Mouse (Mus musculus): Measurements from ENCODE around the gene Ldlr. TPM values are rescaled to one million over a fixed set of nuclear protein-coding genes. Genes with fewer than 3 reads are reported as not detected.
"Not testable (repeated sequence)": the region's sequence is repeated elsewhere in the genome, so short reads cannot be mapped to it uniquely, and the experiment has no call there.

Ldlr gene
- polyA plus RNA-seq, 1 experiment from 2014 or later, result 14.7 TPM

- 92% methylated on average over 4 of the region's 4 CpGs for WGBS
- Histone ChIP-seq H3K9ac (replicated peaks; ENCODE audit: low read length) (no peak overlapping the region), H3K27me3 (ENCODE audit: control insufficient read depth, insufficient read depth, low read length) (no peaks in the 10 kb centered on the region), H3K4me1 (ENCODE audit: control insufficient read depth, insufficient read depth, low read length) (no peaks in the 10 kb centered on the region), H3K4me3 (ENCODE audit: low read depth, low read length) (no peak overlapping the region), H3K27ac (replicated peaks; ENCODE audit: low read depth, low read length) (no peak overlapping the region), H3K4me2 (ENCODE audit: low read depth, low read length) (no peak overlapping the region), H3K9me3 (replicated peaks; ENCODE audit: control insufficient read depth, low read length) (no peaks in the 10 kb centered on the region), H3K36me3 (replicated peaks; ENCODE audit: control insufficient read depth, insufficient read depth, low read depth, low read length) (peaks cover 10% of the 10 kb centered on the region)
- no peak for ATAC-seq (replicated peaks; ENCODE audit: insufficient number of reproducible peaks, low FRiP score, low TSS enrichment, low read depth)
- no peak for DNase-seq (ENCODE audit: low spot score)
Measured at GRCm38 (mm10) chr9:21692491-21692890, 30.8 kb upstream of the Ldlr start.

- peaks cover 15% of the 10 kb centered on the region for H3K36me3 ChIP-seq (replicated peaks; ENCODE audit: control insufficient read depth, insufficient read depth, low read depth, low read length)
- no peak overlapping the region for H3K9ac ChIP-seq (replicated peaks; ENCODE audit: low read length)
- DNase-seq (ENCODE audit: low spot score) (no peak), ATAC-seq (replicated peaks; ENCODE audit: insufficient number of reproducible peaks, low FRiP score, low TSS enrichment, low read depth) (no peak)
- H3K4me2 ChIP-seq (ENCODE audit: low read depth, low read length), result no peak overlapping the region
- no peaks in the 10 kb centered on the region for H3K9me3 ChIP-seq (replicated peaks; ENCODE audit: control insufficient read depth, low read length)
- no peak overlapping the region for H3K27ac ChIP-seq (replicated peaks; ENCODE audit: low read depth, low read length)
- H3K4me1 ChIP-seq (ENCODE audit: control insufficient read depth, insufficient read depth, low read length), result no peaks in the 10 kb centered on the region
- no peak overlapping the region for H3K4me3 ChIP-seq (ENCODE audit: low read depth, low read length)
- H3K27me3 ChIP-seq (ENCODE audit: control insufficient read depth, insufficient read depth, low read length), result no peaks in the 10 kb centered on the region
Measured at GRCm38 (mm10) chr9:21694071-21694470, 29.2 kb upstream of the Ldlr start.

DNA sequence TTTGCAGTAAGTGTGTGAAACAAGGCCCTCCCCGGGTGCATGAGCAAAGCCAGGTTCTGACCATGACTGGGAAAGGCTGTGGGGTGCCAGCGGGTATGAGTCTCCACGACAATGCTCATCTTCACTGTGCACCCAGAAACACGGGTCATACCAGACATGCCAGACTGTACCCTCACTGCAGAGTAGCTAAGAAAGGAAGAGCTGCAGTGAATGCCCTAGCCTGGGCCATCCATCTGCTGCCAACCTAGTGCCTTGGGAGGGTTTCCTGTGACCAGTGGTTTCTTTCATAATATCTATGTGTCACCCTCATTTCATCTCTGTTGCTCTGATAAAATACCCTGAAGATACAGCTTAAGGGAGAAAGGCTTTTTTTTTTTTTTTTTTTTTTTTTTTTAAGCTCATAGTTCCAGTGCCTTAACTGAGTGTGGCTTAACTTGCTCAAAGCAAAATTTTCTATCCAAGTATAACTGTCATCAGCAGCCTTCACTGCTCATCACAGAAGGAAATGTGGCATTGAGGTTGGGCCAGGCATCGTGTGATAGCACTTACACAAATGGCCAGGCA is 28.0 kb upstream of the Ldlr start:
- 92% methylated on average over 5 of the region's 5 CpGs for WGBS
- Histone ChIP-seq H3K4me3 (ENCODE audit: low read depth, low read length) (no peak overlapping the region), H3K27ac (replicated peaks; ENCODE audit: low read depth, low read length) (no peak overlapping the region), H3K4me2 (ENCODE audit: low read depth, low read length) (no peak overlapping the region), H3K9me3 (replicated peaks; ENCODE audit: control insufficient read depth, low read length) (no peaks in the 10 kb centered on the region), H3K9ac (replicated peaks; ENCODE audit: low read length) (no peak overlapping the region), H3K4me1 (ENCODE audit: control insufficient read depth, insufficient read depth, low read length) (no peaks in the 10 kb centered on the region), H3K27me3 (ENCODE audit: control insufficient read depth, insufficient read depth, low read length) (no peaks in the 10 kb centered on the region), H3K36me3 (replicated peaks; ENCODE audit: control insufficient read depth, insufficient read depth, low read depth, low read length) (peaks cover 16% of the 10 kb centered on the region)
- ATAC-seq (replicated peaks; ENCODE audit: insufficient number of reproducible peaks, low FRiP score, low TSS enrichment, low read depth), result no peak
- DNase-seq (ENCODE audit: low spot score), result no peak

- ATAC-seq (replicated peaks; ENCODE audit: insufficient number of reproducible peaks, low FRiP score, low TSS enrichment, low read depth), result no peak
- H3K4me1 ChIP-seq (ENCODE audit: control insufficient read depth, insufficient read depth, low read length), result no peaks in the 10 kb centered on the region
- no peak overlapping the region for H3K27ac ChIP-seq (replicated peaks; ENCODE audit: low read depth, low read length)
- H3K36me3 ChIP-seq (replicated peaks; ENCODE audit: control insufficient read depth, insufficient read depth, low read depth, low read length), result peaks cover 32% of the 10 kb centered on the region
- no peaks in the 10 kb centered on the region for H3K27me3 ChIP-seq (ENCODE audit: control insufficient read depth, insufficient read depth, low read length)
- 92% methylated on average over 6 of the region's 6 CpGs for WGBS
- DNase-seq (ENCODE audit: low spot score), result no peak
- H3K9me3 ChIP-seq (replicated peaks; ENCODE audit: control insufficient read depth, low read length), result no peaks in the 10 kb centered on the region
- H3K4me2 ChIP-seq (ENCODE audit: low read depth, low read length), result no peak overlapping the region
- no peak overlapping the region for H3K4me3 ChIP-seq (ENCODE audit: low read depth, low read length)
- no peak overlapping the region for H3K9ac ChIP-seq (replicated peaks; ENCODE audit: low read length)
Measured at GRCm38 (mm10) chr9:21697121-21697520, 26.2 kb upstream of the Ldlr start.

DNA sequence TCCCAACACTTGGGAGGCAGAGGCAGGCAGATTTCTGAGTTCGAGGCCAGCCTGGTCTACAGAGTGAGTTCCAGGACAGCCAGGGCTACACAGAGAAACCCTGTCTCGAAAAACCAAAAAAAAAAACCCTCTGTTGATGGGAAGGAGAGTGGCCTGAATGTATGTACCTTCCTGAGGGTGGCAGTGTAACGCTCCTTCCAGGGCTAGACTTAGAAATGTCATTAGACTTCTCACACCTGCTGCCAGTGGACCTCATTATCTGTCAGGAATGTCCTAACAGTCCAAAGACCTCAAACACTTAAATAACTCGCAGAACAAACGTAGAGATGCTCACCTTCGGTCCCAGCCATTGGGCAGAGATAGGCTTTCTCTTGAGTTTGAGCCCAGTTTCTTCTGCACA is 24.0 kb upstream of the Ldlr start:
- not testable (repeated sequence) for ATAC-seq (replicated peaks; ENCODE audit: insufficient number of reproducible peaks, low FRiP score, low TSS enrichment, low read depth); H3K27me3 ChIP-seq (ENCODE audit: control insufficient read depth, insufficient read depth, low read length)

GRCm38 (mm10) chr9:21701091-21701490 is 22.2 kb upstream of the Ldlr start:
- H3K4me2 ChIP-seq (ENCODE audit: low read depth, low read length), result no peak overlapping the region
- H3K9me3 ChIP-seq (replicated peaks; ENCODE audit: control insufficient read depth, low read length), result no peaks in the 10 kb centered on the region
- DNase-seq (ENCODE audit: low spot score), result no peak
- H3K4me1 ChIP-seq (ENCODE audit: control insufficient read depth, insufficient read depth, low read length), result no peaks in the 10 kb centered on the region
- WGBS, result 97% methylated on average over 14 of the region's 14 CpGs
- H3K4me3 ChIP-seq (ENCODE audit: low read depth, low read length), result no peak overlapping the region
- ATAC-seq (replicated peaks; ENCODE audit: insufficient number of reproducible peaks, low FRiP score, low TSS enrichment, low read depth), result no peak
- H3K9ac ChIP-seq (replicated peaks; ENCODE audit: low read length), result no peak overlapping the region
- no peaks in the 10 kb centered on the region for H3K27me3 ChIP-seq (ENCODE audit: control insufficient read depth, insufficient read depth, low read length)
- H3K27ac ChIP-seq (replicated peaks; ENCODE audit: low read depth, low read length), result no peak overlapping the region
- peaks cover 43% of the 10 kb centered on the region for H3K36me3 ChIP-seq (replicated peaks; ENCODE audit: control insufficient read depth, insufficient read depth, low read depth, low read length)

More for the DNA sequence above, 24.0 kb upstream of the Ldlr start:
- not testable (repeated sequence) for H3K4me1 ChIP-seq (ENCODE audit: control insufficient read depth, insufficient read depth, low read length); H3K4me3 ChIP-seq (ENCODE audit: low read depth, low read length); DNase-seq (ENCODE audit: low spot score); H3K9ac ChIP-seq (replicated peaks; ENCODE audit: low read length); H3K27ac ChIP-seq (replicated peaks; ENCODE audit: low read depth, low read length); H3K9me3 ChIP-seq (replicated peaks; ENCODE audit: control insufficient read depth, low read length); H3K4me2 ChIP-seq (ENCODE audit: low read depth, low read length)
- 96% methylated on average over 6 of the region's 6 CpGs for WGBS
- peaks cover 48% of the 10 kb centered on the region for H3K36me3 ChIP-seq (replicated peaks; ENCODE audit: control insufficient read depth, insufficient read depth, low read depth, low read length)

DNA sequence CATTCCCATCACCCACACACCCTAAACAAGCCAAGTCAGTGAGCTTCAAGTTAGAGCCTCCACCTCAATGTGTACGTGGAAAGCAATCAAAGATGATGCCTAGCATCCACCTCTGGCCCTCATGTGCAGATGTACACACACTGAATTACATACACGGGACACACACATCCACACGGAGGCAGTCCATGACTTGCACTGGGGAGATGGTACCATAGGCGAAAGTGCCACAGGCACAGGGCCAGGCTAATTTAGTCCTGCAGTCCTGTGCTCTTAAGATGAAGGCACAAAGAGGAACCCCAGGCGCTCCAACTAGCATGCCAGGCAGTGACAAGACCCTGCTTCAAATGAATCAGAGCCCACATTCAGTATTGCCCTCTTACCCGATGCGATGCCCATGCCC is 19.8 kb upstream of the Ldlr start:
- Histone ChIP-seq H3K9ac (replicated peaks; ENCODE audit: low read length) (no peak overlapping the region), H3K27me3 (ENCODE audit: control insufficient read depth, insufficient read depth, low read length) (no peaks in the 10 kb centered on the region), H3K27ac (replicated peaks; ENCODE audit: low read depth, low read length) (no peak overlapping the region), H3K4me2 (ENCODE audit: low read depth, low read length) (no peak overlapping the region), H3K4me3 (ENCODE audit: low read depth, low read length) (no peak overlapping the region), H3K36me3 (replicated peaks; ENCODE audit: control insufficient read depth, insufficient read depth, low read depth, low read length) (peaks cover 43% of the 10 kb centered on the region), H3K9me3 (replicated peaks; ENCODE audit: control insufficient read depth, low read length) (no peaks in the 10 kb centered on the region), H3K4me1 (ENCODE audit: control insufficient read depth, insufficient read depth, low read length) (no peaks in the 10 kb centered on the region)
- ATAC-seq (replicated peaks; ENCODE audit: insufficient number of reproducible peaks, low FRiP score, low TSS enrichment, low read depth) (no peak), DNase-seq (ENCODE audit: low spot score) (no peak)
- 96% methylated on average over 7 of the region's 7 CpGs for WGBS

- Histone ChIP-seq H3K36me3 (replicated peaks; ENCODE audit: control insufficient read depth, insufficient read depth, low read depth, low read length) (peaks cover 27% of the 10 kb centered on the region), H3K4me2 (ENCODE audit: low read depth, low read length) (no peak overlapping the region)
Measured at GRCm38 (mm10) chr9:21706085-21706484, 17.2 kb upstream of the Ldlr start.

More at GRCm38 (mm10) chr9:21706085-21706484, 17.2 kb upstream of the Ldlr start:
- no peak for ATAC-seq (replicated peaks; ENCODE audit: insufficient number of reproducible peaks, low FRiP score, low TSS enrichment, low read depth)
- no peak overlapping the region for H3K9ac ChIP-seq (replicated peaks; ENCODE audit: low read length)
- no peak overlapping the region for H3K4me3 ChIP-seq (ENCODE audit: low read depth, low read length)
- no peaks in the 10 kb centered on the region for H3K4me1 ChIP-seq (ENCODE audit: control insufficient read depth, insufficient read depth, low read length)
- 85% methylated on average over 4 of the region's 4 CpGs for WGBS
- H3K9me3 ChIP-seq (replicated peaks; ENCODE audit: control insufficient read depth, low read length), result no peaks in the 10 kb centered on the region
- no peak overlapping the region for H3K27ac ChIP-seq (replicated peaks; ENCODE audit: low read depth, low read length)
- no peak for DNase-seq (ENCODE audit: low spot score)
- H3K27me3 ChIP-seq (ENCODE audit: control insufficient read depth, insufficient read depth, low read length), result no peaks in the 10 kb centered on the region

Data from embryonic facial prominence, embryonic 11.5 days (tissue).